Mouse (Mus musculus) heart, embryonic 13.5 days (tissue): ENCODE results near the gene Xdh. TPM values are rescaled to one million over a fixed set of nuclear protein-coding genes. Genes with fewer than 3 reads are reported as not detected.

Source experiments
- ATAC-seq: fragments of 200-750 bp; cut with Nextera tagmentation; 2 replicates; pipeline ENCODE4 v1.8.0; 2017; ENCODE audit warnings: moderate TSS enrichment; ENCODE audit not compliant: insufficient number of reproducible peaks, low FRiP score, low TSS enrichment; ENCODE audit errors: extremely low read depth
- H3K27ac ChIP-seq: fragments of 300-500 bp; sonication (generic); replicated peaks from 2 replicates; pipeline ENCODE4 v1.5.1; 2015; ENCODE audit warnings: moderate library complexity, mild to moderate bottlenecking, inconsistent platforms
- H3K27me3 ChIP-seq: fragments of 300-500 bp; sonication (generic); replicated peaks from 2 replicates; pipeline ENCODE4 v1.6.1; 2015; ENCODE audit warnings: mild to moderate bottlenecking, inconsistent platforms
- H3K36me3 ChIP-seq: fragments of 300-500 bp; sonication (generic); 2 replicates; pipeline ENCODE4 v1.6.1; 2015; ENCODE audit warnings: mild to moderate bottlenecking, inconsistent platforms
- H3K4me1 ChIP-seq: fragments of 300-500 bp; sonication (generic); 2 replicates; pipeline ENCODE4 v1.6.1; 2015; ENCODE audit warnings: inconsistent platforms
- H3K4me2 ChIP-seq: fragments of 300-500 bp; sonication (generic); 2 replicates; pipeline ENCODE4 v1.6.1; 2015; ENCODE audit warnings: inconsistent platforms, mild to moderate bottlenecking, moderate library complexity
- H3K4me3 ChIP-seq: fragments of 300-500 bp; sonication (generic); 2 replicates; pipeline ENCODE4 v1.5.1; 2015; ENCODE audit warnings: moderate library complexity, mild to moderate bottlenecking, inconsistent platforms
- H3K9ac ChIP-seq: fragments of 300-500 bp; sonication (generic); 2 replicates; pipeline ENCODE4 v1.6.1; 2015; ENCODE audit warnings: inconsistent platforms, mild to moderate bottlenecking, moderate library complexity
- H3K9me3 ChIP-seq: fragments of 300-500 bp; sonication (generic); 2 replicates; pipeline ENCODE4 v1.6.1; 2016; ENCODE audit warnings: inconsistent platforms
- WGBS: fragments of 180-500 bp; shearing (Covaris S2); methylation state at CpG from one replicate; pipeline ENCODE4 v1.1.7; 2015; ENCODE audit warnings: mixed read lengths; 5-methylcytosine and 5-hydroxymethylcytosine counted together
- polyA plus RNA-seq: library from polyadenylated mRNA; unstranded; fragments of >200 nt; fragmentation: Nextera tagmentation; extraction: Ambion mirVana; gene quantifications from 2 replicates; pipeline ENCODE4 v1.2.1, GENCODE M21; 2015

The Xdh gene
- polyA plus RNA-seq, 1 experiment from 2014 or later = 0.33 TPM

GRCm38 (mm10) chr17:73839086-73839835, 110.7 kb downstream of the Xdh start:
- no peak overlapping the region for H3K9ac ChIP-seq
- peaks cover 27% of the 10 kb centered on the region for H3K4me1 ChIP-seq
- no peak overlapping the region for H3K4me3 ChIP-seq
- 35% methylated on average over 3 of the region's 3 CpGs for WGBS
- no peak overlapping the region for H3K4me2 ChIP-seq
- no peak for ATAC-seq
- no peaks in the 10 kb centered on the region for H3K27me3 ChIP-seq
- peak overlapping the region; percentile 48 for H3K27ac ChIP-seq
- no peaks in the 10 kb centered on the region for H3K36me3 ChIP-seq
- H3K9me3 ChIP-seq = no peaks in the 10 kb centered on the region

- 76% methylated on average over 4 of the region's 4 CpGs for WGBS
- H3K4me1 ChIP-seq = peaks cover 34% of the 10 kb centered on the region
- no peaks in the 10 kb centered on the region for H3K9me3 ChIP-seq
- H3K4me2 ChIP-seq = no peak overlapping the region
- H3K9ac ChIP-seq = no peak overlapping the region
- H3K27me3 ChIP-seq = no peaks in the 10 kb centered on the region
- H3K4me3 ChIP-seq = no peak overlapping the region
- H3K27ac ChIP-seq = no peak overlapping the region
- ATAC-seq = no peak
- H3K36me3 ChIP-seq = no peaks in the 10 kb centered on the region
These were observed 112.8 kb downstream of the Xdh start for GRCm38 (mm10) chr17:73837244-73837643.

- Histone ChIP-seq H3K27ac (no peak overlapping the region), H3K4me2 (no peak overlapping the region), H3K4me3 (no peak overlapping the region), H3K36me3 (no peaks in the 10 kb centered on the region), H3K9me3 (no peaks in the 10 kb centered on the region), H3K4me1 (peaks cover 34% of the 10 kb centered on the region), H3K9ac (no peak overlapping the region), H3K27me3 (no peaks in the 10 kb centered on the region)
- 94% methylated on average over 3 of the region's 3 CpGs for WGBS
- ATAC-seq = no peak
These were observed 113.4 kb downstream of the Xdh start for GRCm38 (mm10) chr17:73836601-73837000.

Other genes starting within 250 kb of the Xdh start
- 0.99 and 1.1 TPM in 2 replicates for gene Galnt14, start 239.7 kb downstream of the Xdh start, polyA plus RNA-seq
- 2.8 and 2.9 TPM in 2 replicates for gene Ehd3, start 146.1 kb downstream of the Xdh start, polyA plus RNA-seq
- not detected in 2 replicates for gene Srd5a2, start 97.7 kb upstream of the Xdh start, polyA plus RNA-seq